Mouse (Mus musculus): ENCODE results near the gene Pcnt. TPM values are rescaled to one million over a fixed set of nuclear protein-coding genes. Genes with fewer than 3 reads are reported as not detected.

Pcnt gene
- total RNA-seq (2023): 10 to 100 TPM; 35.4 to 39.2 TPM

DNA sequence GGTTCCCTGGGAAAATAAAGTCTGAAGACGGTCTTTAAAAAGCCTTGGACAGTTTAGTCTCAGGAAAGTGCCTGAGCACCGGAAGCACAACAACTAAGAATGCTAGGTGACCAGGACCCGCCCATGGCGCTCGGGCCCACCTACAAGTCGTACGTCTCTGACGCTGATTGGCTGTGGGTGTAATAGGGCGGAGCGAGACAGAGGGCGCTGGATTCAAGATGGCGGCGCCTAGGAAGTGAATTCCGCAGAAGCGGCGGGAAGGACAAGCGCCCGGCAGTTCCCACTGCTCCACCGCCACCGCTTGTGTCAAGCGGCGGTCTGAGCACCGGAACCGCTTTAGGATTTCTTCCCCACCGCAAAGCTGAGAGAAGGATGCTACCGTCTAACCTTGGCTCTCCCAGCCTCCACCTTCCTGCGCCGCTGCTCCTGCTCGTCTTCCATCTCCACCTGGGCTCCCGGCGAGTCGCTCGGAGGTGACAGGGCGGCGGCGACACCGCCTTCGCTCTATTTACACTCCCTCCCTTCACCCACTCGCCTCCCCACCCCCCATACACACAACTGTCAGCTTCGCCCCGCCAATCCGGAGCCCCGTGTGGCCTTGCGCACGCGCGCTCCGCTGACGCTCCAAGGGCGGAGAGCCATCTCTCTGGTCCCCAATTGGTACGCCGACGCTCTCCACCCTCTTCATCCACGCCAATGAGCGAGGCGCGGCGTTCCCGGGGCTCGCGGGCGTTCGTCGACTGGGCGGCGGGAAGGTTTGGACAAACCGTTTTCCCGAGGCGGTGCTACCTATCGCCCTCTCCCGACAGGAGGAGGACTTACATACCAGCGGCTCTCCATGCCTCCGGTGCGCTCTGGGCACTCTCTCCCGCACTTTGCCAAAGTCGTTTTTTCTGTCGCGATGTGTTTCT, at the start of gene Pcnt:
TSS of gene Pcnt (minus strand) at position 609 of the 911 bp plus-strand sequence.

DNA sequence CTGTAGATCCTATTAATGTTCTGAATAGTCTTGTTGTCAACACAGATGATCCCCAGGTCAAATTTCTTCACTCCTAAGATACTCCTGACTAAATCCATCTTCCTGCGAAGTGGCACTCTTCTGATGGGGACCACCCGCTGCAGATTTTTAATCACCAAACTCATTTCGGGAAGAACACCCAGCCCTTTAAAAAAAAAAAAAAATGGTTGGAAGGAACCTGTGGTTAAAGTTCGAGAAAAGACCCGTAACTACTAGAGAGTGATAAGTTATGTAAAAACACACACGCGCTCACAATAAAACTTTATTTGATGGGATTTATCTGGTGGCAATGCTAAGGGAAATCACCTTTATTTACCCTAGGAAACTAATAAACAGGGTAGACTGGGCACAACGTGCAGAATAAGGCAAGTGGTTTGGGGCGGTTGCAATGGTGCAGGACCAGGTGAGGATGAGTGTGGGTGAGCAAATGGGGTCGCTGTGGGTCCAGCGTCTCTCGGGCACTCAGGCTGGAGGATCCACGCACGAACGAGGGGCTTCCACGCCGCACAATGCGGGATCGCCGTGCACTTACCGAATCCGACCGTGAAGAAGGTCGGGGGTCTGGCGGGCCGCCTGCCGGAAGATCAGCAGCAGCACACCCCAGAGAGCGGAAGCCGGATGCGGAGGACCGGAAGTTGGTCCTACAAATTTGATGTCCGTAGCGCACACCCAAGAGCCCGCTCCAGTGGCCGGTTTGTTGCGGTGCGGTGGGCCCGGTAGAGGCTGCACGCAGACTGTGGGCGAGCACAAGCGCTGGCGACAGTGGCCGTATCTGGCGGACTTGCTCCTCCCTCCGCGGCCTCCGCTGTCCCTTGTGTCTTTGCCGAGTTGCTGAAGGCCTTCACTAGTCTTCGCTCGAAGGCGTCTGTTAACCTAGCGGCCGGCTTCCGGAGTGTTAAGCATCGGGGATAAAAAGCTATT, 25.9 kb upstream of the Pcnt start, which contains the start of the genes Mcm3ap and Ybey:
TSS of gene Mcm3ap (plus strand) at position 725 of the 960 bp plus-strand sequence.
TSS of gene Ybey (minus strand) at position 912 of the 960 bp plus-strand sequence.

GRCm38 (mm10) chr10:76448851-76449250, 6.3 kb upstream of the Pcnt start, which contains the start of gene 2610028H24Rik:
Gene 2610028H24Rik, plus strand, starts transcription at chr10:76449081.

GRCm38 (mm10) chr10:76440281-76440680, 2.3 kb downstream of the Pcnt start, which contains the start of gene AC141477.1:
Gene AC141477.1, minus strand, starts transcription at chr10:76440444.

DNA sequence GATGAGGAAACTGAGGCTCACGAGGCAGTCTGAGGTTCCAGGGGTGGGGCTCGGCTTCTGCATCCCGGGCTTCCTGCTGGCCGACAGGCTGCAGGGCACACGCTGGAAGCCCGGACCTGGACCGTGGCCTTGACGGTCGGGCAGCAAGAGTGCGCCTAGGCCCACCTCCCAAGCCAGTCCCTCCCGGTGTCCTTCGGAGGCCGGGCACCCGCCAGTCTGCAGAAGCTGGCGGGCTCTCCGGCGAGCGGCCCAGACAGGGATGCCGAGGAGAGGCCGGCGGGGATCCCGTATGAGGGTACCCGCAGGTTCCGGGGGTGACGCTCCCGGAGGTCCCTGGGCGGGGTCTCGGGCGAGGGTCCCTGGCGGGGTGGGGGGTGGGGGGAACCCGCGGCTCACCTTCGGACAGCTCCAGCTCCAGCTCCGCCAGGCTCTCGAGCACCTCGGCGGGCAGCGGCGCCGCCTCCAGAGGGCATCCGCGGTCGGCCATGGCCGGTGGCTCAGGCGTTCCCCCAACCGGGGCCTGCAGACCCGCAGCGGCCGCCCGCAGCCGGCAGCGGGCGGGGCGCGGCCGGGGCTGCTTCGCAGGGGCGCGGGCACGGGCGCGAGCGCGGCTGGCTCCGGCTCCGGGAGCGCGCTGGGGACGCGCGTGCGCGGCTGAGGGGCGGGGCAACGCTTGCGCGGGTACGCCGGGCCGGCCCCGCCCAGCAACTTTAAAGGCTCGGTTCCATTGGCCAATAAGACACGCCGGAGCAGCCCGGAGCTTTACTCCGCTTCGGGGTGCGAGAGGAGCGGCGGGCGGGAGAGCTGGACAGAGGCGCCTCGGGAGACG, 97.7 kb downstream of the Pcnt start, which contains the start of gene Dip2a:
TSS of gene Dip2a (minus strand) at position 581 of the 829 bp plus-strand sequence.

Other genes starting within 250 kb of the Pcnt start
- gene Prmt2, start 204.9 kb downstream of the Pcnt start, total RNA-seq (2023): 1 to 10 TPM; 3.7 to 4.7 TPM
- gene S100b, start 188.9 kb downstream of the Pcnt start, total RNA-seq (2023): not detected
- gene Dip2a, start 97.5 kb downstream of the Pcnt start, total RNA-seq (2023): 10 to 100 TPM in 1 of 2 experiments, 1 to 10 TPM in 1; 8.3 to 11.4 TPM
- gene AC141477.1, start 2.3 kb downstream of the Pcnt start, total RNA-seq (2023): 10 to 100 TPM in 1 of 2 experiments, 1 to 10 TPM in 1; 6.7 to 20.5 TPM
- gene 2610028H24Rik, start 6.3 kb upstream of the Pcnt start, total RNA-seq (2023): not detected
- 10 to 100 TPM; 34.7 to 38.6 TPM for gene Mcm3ap, start 26.1 kb upstream of the Pcnt start, total RNA-seq (2023)
- 1 to 10 TPM in 1 of 2 experiments, under 1 TPM in 1; 0.89 to 1.7 TPM for gene Ybey, start 26.3 kb upstream of the Pcnt start, total RNA-seq (2023)
- gene Lss, start 88.8 kb upstream of the Pcnt start, total RNA-seq (2023): 10 to 100 TPM in 1 of 2 experiments, 1 to 10 TPM in 1; 9.1 to 17.3 TPM
- gene Spatc1l, start 119.5 kb upstream of the Pcnt start, total RNA-seq (2023): not detected
- not detected for gene Ftcd, start 132.9 kb upstream of the Pcnt start, total RNA-seq (2023)
- under 1 TPM; 0.45 to 0.52 TPM for gene Col6a2, start 180.8 kb upstream of the Pcnt start, total RNA-seq (2023)

Data from monocyte, adult 59 days (primary cell).